In genomic region chr3:87102346-87102745, GRCm38 (mm10) we compare ENCODE assay signal across 15 mouse cellular contexts.
A peak's percentile ranks its signal among the peaks of the same experiment; 100 is the strongest.
DNase-seq lines count a peak whose midpoint lies in the region; ATAC-seq lines count a peak whose summit lies in the region.
"Had no signal": no experiment of that assay in that cellular context is flagged by ENCODE, and none has a peak within 500 bp of the region (broad histone marks: within the 10 kb centered on the region; RNA-seq: fewer than 3 reads in every experiment).

No protein-coding gene starts in this region.

- H3K36me3 ChIP-seq in heart, embryonic 12.5 days: peaks cover 16% of the 10 kb centered on the region
- peaks cover 18% of the 10 kb centered on the region; the same call in 1 of the 2 replicates for H3K36me3 ChIP-seq in embryonic facial prominence, embryonic 12.5 days
- no peaks in the 10 kb centered on the region for H3K36me3 ChIP-seq in hindbrain, embryonic 13.5 days
- H3K36me3 ChIP-seq in midbrain, embryonic 12.5 days: peaks cover 1% of the 10 kb centered on the region; the same call in 1 of the 2 replicates
- H3K36me3 ChIP-seq: liver, embryonic 13.5 days had no signal

- no peak overlapping the region for H3K27ac ChIP-seq in heart, embryonic 12.5 days (ENCODE audit: poor library complexity, severe bottlenecking)
- H3K27ac ChIP-seq in embryonic facial prominence, embryonic 12.5 days: peak overlapping the region; percentile 77
- H3K27ac ChIP-seq in hindbrain, embryonic 13.5 days: peak overlapping the region; percentile 68
- H3K27ac ChIP-seq in midbrain, embryonic 12.5 days (replicated peaks): peak overlapping the region; percentile 16
- H3K27ac ChIP-seq: liver, embryonic 13.5 days had no signal

- no peaks in the 10 kb centered on the region for H3K9me3 ChIP-seq in heart, embryonic 12.5 days (replicated peaks)
- H3K9me3 ChIP-seq in embryonic facial prominence, embryonic 12.5 days: no peaks in the 10 kb centered on the region
- H3K9me3 ChIP-seq in hindbrain, embryonic 13.5 days: no peaks in the 10 kb centered on the region
- H3K9me3 ChIP-seq in midbrain, embryonic 12.5 days: no peaks in the 10 kb centered on the region
- H3K9me3 ChIP-seq: liver, embryonic 13.5 days had no signal

- H3K27me3 ChIP-seq in heart, embryonic 12.5 days (replicated peaks): no peaks in the 10 kb centered on the region
- H3K27me3 ChIP-seq in embryonic facial prominence, embryonic 12.5 days: no peaks in the 10 kb centered on the region
- no peaks in the 10 kb centered on the region for H3K27me3 ChIP-seq in hindbrain, embryonic 13.5 days
- no peaks in the 10 kb centered on the region for H3K27me3 ChIP-seq in midbrain, embryonic 12.5 days
- H3K27me3 ChIP-seq: liver, embryonic 13.5 days had no signal

- DNase-seq in heart, adult 11 months: no peak
- DNase-seq in left cerebral cortex, adult 8-10 months (ENCODE audit: low spot score in 2 of 2): no peak
- no peak for DNase-seq in urinary bladder, postnatal 36 days (ENCODE audit: low spot score in 2 of 2)
- DNase-seq in urinary bladder, postnatal 4 days (ENCODE audit: low spot score in 2 of 2): no peak
- DNase-seq: adrenal gland, adult 8-10 months; B cell, adult 2 months; gastrocnemius, postnatal 14 days; heart, postnatal 14 days; kidney, adult 8-10 months; liver, embryonic 13.5 days; thymus, adult 2 months had no signal

- H3K9ac ChIP-seq in heart, embryonic 12.5 days: peak overlapping the region; percentile 57; the same call in 1 of the 2 replicates
- H3K9ac ChIP-seq in embryonic facial prominence, embryonic 12.5 days: no peak overlapping the region
- 0 out of 2 replicates have a peak overlapping the region, but pooled peaks have one; percentile 11 for H3K9ac ChIP-seq in hindbrain, embryonic 13.5 days
- H3K9ac ChIP-seq in midbrain, embryonic 12.5 days (replicated peaks): no peak overlapping the region
- H3K9ac ChIP-seq: liver, embryonic 13.5 days had no signal

- H3K4me3 ChIP-seq in heart, embryonic 12.5 days: no peak overlapping the region
- no peak overlapping the region for H3K4me3 ChIP-seq in embryonic facial prominence, embryonic 12.5 days
- no peak overlapping the region for H3K4me3 ChIP-seq in hindbrain, embryonic 13.5 days
- H3K4me3 ChIP-seq in midbrain, embryonic 12.5 days: no peak overlapping the region
- H3K4me3 ChIP-seq: liver, embryonic 13.5 days had no signal

- H3K4me1 ChIP-seq in heart, embryonic 12.5 days (replicated peaks): peaks cover 76% of the 10 kb centered on the region
- H3K4me1 ChIP-seq in embryonic facial prominence, embryonic 12.5 days: peaks cover 44% of the 10 kb centered on the region
- peaks cover 68% of the 10 kb centered on the region for H3K4me1 ChIP-seq in hindbrain, embryonic 13.5 days (replicated peaks)
- H3K4me1 ChIP-seq in midbrain, embryonic 12.5 days: peaks cover 32% of the 10 kb centered on the region
- H3K4me1 ChIP-seq: liver, embryonic 13.5 days had no signal

- H3K4me2 ChIP-seq in heart, embryonic 12.5 days: no peak overlapping the region
- H3K4me2 ChIP-seq in embryonic facial prominence, embryonic 12.5 days (replicated peaks): no peak overlapping the region
- H3K4me2 ChIP-seq in hindbrain, embryonic 13.5 days: no peak overlapping the region
- no peak overlapping the region for H3K4me2 ChIP-seq in midbrain, embryonic 12.5 days (replicated peaks)
- H3K4me2 ChIP-seq: liver, embryonic 13.5 days had no signal

- no peak for ATAC-seq in heart, embryonic 12.5 days (ENCODE audit: insufficient number of reproducible peaks, low FRiP score)
- ATAC-seq in embryonic facial prominence, embryonic 12.5 days (ENCODE audit: insufficient number of reproducible peaks, insufficient read depth, low FRiP score, low TSS enrichment): no peak
- 0 out of 2 replicates have a peak, but pooled peaks have one; percentile 33 for ATAC-seq in hindbrain, embryonic 13.5 days (ENCODE audit: low FRiP score)
- no peak; the same call in 1 of the 2 replicates for ATAC-seq in midbrain, embryonic 12.5 days (ENCODE audit: low FRiP score, low read depth)

- 43% methylated on average over 7 of the region's 7 CpGs for WGBS in heart, embryonic 12.5 days
- WGBS in embryonic facial prominence, embryonic 12.5 days: 17% methylated on average over 7 of the region's 7 CpGs
- WGBS in hindbrain, embryonic 13.5 days: 17% methylated on average over 7 of the region's 7 CpGs
- WGBS in midbrain, embryonic 12.5 days: 24% methylated on average over 7 of the region's 7 CpGs

Comparison
In these comparisons a context has a peak if more than half of its experiments do, and no peak if none do; other contexts are left out.
1. H3K9ac ChIP-seq: peak in heart, embryonic 12.5 days (single experiment) and hindbrain, embryonic 13.5 days (single experiment); none in embryonic facial prominence, embryonic 12.5 days (single experiment) and midbrain, embryonic 12.5 days (single experiment).